Mouse (Mus musculus): ENCODE measurements around the gene Gm42906. TPM values are rescaled to one million over a fixed set of nuclear protein-coding genes. Genes with fewer than 3 reads are reported as not detected.

Gm42906 gene
- total RNA-seq, 2 experiments from 2014 or later: not detected

DNA sequence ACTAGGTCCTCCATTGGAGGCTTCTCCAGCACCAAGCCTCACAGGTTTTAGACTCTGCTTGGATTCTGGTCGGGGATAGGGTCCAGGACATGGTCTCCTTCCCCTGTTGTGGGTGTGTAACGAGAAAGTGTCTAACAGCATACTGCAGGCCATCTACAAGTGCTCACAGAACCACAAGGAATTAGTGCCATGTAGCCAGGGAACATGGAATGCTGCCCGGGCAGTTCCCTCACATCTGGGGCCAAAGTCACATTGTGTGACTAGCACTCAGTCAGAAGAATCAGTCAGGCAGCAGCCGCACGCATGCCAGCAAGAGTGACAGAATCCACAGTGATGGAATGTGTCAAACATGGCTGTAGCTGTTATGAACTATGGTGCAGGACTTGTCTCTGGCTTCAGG, 261.7 kb downstream of the Gm42906 start:
- no peak for DNase-seq (ENCODE audit: extremely low spot score in 1 of 2, low spot score in 1 of 2)

DNA sequence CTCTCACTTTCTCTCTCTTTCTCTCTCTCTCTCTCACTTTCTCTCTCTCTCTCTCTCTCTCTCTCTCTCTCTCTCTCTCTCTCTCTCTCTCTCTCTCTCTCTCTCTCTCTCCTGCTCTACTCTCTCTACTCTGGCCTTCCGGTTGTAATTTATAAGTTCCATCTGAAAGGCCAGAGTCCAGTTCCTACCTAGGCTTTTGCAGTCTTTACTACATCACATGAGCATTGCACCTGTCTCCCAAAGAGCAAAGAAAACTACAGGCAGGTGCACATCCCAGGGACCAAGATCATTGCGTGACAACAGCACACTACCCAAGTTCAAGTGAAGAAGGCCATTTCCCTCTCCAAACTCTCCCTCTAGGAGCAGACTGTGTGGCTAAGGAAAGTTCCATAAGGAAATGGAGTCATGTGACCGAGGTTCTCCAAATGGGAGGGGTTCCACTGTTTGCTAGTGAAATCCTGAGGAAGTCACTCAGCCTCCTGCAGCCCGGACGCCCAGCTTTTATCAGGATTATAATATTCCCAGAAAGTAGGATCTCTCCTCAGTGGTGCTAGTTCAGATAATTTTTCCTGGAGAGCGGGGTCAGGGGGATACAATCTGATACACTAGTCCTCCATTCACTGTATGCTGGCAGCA, 262.5 kb downstream of the Gm42906 start:
- DNase-seq (ENCODE audit: extremely low spot score in 1 of 2, low spot score in 1 of 2): no peak

DNA sequence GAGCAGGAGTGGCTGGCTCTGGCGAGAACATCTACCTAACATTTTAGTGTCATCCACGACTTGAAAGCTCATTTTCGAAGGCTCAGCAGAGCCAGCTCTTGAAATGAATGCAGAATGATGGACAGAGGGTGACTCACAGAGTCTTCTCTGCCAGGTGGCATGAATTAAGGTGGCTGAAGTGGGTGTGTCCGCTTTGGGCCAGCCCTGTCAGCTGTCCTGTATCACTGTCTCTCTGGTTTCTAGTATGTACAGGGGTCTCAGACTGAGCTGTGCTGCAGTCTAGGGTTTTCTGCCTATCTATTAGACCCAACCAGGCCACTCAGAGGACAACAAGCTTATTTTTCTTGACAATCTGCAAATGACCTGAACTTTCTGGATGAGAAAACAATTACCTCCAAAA, 263.1 kb downstream of the Gm42906 start:
- no peak for DNase-seq (ENCODE audit: extremely low spot score in 1 of 2, low spot score in 1 of 2)

GRCm38 (mm10) chr5:151162642-151163041, 265.3 kb downstream of the Gm42906 start:
- no peak for DNase-seq (ENCODE audit: extremely low spot score in 1 of 2, low spot score in 1 of 2)

DNA sequence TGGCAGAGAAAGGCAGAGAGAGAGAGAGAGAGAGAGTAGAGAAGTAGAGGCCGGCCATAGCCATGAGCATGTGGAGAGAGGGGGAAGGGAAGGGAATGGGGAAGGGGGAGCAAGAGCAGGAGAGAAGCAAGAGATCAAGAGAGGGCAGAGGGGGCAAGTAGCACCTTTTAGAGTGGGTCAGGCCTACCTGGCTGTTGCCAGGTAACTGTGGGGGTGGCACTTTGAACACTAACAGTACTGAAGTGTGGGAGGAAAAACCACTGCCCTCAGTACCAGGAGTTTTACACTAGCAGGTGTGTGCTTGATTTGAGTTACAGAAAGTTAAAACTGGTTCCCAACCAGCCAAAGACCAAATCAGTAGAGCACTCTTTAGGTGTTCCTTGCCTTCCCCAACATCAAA, 272.7 kb downstream of the Gm42906 start:
- DNase-seq (ENCODE audit: extremely low spot score in 1 of 2, low spot score in 1 of 2): no peak

DNA sequence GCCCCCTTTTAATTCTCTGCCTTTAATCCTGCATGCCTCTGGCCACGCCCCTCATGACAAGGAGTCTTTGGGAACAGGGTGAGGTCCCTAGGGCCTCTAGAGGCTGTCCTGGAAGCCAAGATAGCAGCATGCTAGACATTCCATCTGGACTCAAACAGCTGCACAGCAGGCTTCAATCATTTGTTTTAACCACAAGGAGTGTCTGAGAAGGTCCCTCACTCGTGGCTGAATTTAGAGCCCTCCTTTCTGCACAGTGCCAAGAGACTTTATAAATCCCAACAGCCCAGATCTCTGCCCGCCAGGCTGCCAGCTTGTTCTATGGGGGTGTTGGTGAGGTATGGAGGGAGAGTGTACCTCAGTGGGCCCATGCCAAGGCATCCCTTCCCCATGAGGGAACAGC, 273.2 kb downstream of the Gm42906 start:
- DNase-seq (ENCODE audit: extremely low spot score in 1 of 2, low spot score in 1 of 2): no peak

DNA sequence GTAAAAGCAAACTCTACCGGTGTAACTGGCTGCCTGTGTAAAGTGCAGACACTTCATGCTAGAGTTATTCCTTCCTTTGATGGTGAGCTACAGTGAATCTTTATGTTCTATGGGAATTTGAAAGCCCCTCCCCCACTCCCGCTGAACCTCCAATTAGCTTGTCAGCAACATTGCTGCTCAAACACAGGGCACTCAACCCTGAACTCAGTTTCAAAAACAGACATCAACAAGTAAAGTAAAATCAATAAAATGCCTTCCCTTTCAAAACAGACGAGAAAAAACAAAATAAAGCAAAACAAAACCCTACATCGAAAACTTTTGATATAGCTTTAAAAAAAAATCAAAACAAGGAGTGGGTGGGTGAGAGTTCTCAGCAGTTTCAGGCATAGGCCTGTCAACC, 273.9 kb downstream of the Gm42906 start:
- no peak for DNase-seq (ENCODE audit: extremely low spot score in 1 of 2, low spot score in 1 of 2)

DNA sequence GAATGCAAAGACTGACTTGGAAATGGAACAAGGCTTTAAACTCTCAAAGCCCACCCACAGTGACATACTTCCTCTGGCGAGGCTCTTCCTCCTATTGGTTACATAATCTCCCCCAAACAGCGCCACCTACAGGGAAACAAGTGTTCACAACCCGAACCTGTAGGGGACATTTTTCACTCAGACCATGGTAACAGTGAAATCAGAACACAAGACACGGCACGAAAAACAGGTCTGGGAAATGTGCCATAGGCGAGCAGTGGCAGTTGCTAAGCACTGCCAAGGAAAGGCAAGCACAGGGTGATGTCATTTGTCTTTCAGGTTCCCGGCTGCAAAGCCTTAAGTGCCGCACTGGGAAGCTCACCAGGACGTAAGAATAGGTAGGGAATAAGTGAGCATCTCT, 276.4 kb downstream of the Gm42906 start:
- DNase-seq (ENCODE audit: extremely low spot score in 1 of 2, low spot score in 1 of 2): no peak

- DNase-seq (ENCODE audit: extremely low spot score in 1 of 2, low spot score in 1 of 2): no peak
Measured at GRCm38 (mm10) chr5:151149509-151149908, 278.5 kb downstream of the Gm42906 start.

DNA sequence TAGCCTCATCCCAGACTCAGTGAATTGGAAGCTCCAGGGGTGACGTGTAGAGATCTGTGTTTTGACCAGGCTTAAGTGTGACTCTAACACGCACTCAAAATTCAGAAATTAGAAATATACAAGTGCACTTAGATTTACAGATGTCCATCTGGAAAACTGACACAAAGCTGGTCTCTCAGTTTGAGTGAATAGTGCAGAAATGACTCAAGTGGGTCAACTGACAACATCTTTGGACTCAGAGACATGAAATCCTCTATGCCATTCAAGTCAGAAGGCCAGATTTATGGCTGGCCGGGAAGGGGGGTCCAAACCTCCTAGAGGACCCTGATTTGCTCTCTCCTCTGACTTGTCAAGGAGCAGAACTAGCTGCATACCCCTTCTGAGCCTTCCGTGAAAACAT, 279.9 kb downstream of the Gm42906 start:
- DNase-seq (ENCODE audit: extremely low spot score in 1 of 2, low spot score in 1 of 2): no peak

DNA sequence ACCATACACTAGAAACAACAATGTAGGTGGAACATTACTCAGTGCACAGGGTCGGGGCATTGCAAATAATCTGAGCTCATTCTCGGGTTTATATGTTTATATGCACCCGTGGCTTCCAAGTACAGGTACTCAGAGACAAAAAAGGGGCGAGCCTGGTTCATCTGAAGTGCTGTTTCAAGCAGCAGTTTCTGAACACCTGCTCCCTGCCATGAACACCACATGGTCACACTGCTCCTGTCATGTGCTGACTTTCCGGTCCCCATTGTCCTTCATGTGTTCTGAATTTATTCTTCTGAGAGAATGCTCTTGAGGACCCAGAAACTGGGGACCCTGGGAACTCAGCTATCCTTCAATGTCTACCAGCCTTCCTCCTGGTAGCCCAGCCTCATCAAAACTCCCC, 282.2 kb downstream of the Gm42906 start:
- DNase-seq (ENCODE audit: extremely low spot score in 1 of 2, low spot score in 1 of 2): no peak

DNA sequence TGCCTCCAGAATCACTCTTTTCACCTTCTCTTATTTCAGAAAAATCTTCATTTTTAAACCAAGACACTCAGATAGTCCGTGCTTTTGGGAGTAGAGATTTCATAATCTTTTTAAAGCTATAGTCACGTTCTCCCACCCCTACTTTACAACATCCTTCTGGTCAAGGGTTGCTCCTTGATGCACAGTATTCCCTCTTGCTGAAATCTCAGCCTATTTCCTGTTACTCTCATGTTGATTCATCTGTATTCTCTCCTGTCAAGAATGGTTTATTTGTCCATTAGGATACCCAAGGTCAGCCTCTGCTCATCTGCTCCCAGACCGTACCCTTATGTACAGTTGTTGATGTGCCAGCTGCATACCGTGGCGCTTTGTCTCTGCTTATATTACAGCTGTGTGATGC, 284.0 kb downstream of the Gm42906 start:
- DNase-seq (ENCODE audit: extremely low spot score in 1 of 2, low spot score in 1 of 2): no peak

DNA sequence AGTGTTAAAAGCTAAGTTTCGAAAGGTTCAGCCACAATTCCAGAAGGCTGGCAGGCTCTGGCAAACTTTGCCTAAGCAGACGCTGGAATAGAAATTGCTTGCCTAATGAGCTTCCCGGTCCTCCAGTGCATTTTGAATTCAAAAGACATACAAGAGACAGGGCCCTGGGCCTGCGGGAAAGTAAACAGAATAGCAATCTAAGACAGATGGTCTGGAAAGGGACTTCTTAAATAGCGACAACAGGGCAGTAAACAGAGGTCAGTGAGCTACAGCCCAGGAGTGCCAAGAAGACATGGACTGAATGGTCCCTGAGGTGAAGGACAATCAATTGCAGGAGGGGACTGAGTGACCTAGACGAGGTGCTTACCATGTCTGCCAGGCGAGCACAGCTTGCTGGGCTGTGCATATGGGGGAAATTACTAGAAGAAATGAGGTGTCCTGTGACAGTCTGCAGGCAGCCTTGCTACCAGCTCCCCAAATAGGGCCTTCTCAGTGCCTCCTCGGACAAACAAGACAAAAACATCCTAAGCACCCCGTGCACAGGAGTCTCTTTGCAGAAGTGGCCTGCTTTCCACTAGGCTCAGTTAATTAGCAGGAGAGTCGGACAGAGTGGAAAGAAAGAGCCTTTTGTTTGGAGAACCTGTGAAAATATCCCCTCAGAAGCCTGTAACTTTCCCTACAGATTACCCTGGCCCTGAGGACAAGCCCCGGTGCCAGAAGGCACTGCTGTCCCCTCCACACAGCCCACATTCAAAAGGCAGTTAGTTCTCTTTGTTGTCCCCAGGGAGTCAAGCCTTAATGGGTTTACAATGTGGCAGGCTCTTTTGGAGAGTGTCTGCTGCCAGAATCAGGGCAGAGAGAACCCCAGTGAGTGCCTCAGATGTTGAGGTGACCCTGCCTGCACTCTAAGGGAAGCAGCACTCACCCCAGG, 285.0 kb downstream of the Gm42906 start:
- no peak for DNase-seq (ENCODE audit: extremely low spot score in 1 of 2, low spot score in 1 of 2)

- DNase-seq (ENCODE audit: extremely low spot score in 1 of 2, low spot score in 1 of 2): no peak
Measured at GRCm38 (mm10) chr5:151142241-151142640, 285.7 kb downstream of the Gm42906 start.

DNA sequence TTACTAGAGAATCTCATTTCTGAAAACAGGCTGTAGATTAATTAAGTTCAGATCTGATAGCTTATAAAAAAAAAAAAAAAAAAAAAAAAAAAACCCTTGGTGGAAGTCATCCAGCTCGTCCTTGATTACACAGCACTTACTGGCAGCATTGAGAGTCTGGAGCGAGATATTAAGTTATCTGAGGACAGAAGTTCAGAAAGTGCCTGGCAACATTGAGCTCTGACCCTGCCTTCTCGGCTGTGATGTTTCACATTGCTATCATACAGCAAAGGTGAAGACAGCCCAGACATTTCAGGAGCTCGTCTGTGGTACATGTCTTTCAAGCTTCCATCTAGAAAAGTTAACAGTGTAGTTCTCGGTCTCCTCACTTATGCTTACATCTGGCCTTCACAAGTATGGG, 290.1 kb downstream of the Gm42906 start:
- DNase-seq (ENCODE audit: extremely low spot score in 1 of 2, low spot score in 1 of 2): no peak

DNA sequence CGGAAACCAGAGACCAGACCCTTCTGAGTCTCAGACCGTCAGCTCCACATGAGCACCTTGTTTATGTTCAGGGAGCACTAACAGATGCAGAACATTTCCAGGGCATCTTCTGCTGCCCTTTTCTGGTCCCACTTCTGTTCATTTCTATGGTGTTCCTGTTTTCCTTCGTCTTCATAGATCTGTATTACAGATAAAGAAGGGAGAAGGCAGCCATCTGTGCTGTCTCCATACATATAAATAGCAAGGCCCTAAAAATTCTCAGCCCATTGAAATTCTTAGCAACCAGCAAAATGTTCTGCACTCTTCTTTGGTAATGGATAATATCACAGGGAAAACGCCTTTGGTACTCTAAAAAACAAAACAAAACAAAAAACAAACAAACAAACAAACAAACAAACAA, 290.7 kb downstream of the Gm42906 start:
- no peak for DNase-seq (ENCODE audit: extremely low spot score in 1 of 2, low spot score in 1 of 2)

- no peak for DNase-seq (ENCODE audit: extremely low spot score in 1 of 2, low spot score in 1 of 2)
Measured at GRCm38 (mm10) chr5:151135965-151136364, 292.0 kb downstream of the Gm42906 start.

- no peak for DNase-seq (ENCODE audit: extremely low spot score in 1 of 2, low spot score in 1 of 2)
Measured at GRCm38 (mm10) chr5:151135078-151135826, 292.7 kb downstream of the Gm42906 start.

GRCm38 (mm10) chr5:151134202-151134601, 293.8 kb downstream of the Gm42906 start:
- no peak for DNase-seq (ENCODE audit: extremely low spot score in 1 of 2, low spot score in 1 of 2)

DNA sequence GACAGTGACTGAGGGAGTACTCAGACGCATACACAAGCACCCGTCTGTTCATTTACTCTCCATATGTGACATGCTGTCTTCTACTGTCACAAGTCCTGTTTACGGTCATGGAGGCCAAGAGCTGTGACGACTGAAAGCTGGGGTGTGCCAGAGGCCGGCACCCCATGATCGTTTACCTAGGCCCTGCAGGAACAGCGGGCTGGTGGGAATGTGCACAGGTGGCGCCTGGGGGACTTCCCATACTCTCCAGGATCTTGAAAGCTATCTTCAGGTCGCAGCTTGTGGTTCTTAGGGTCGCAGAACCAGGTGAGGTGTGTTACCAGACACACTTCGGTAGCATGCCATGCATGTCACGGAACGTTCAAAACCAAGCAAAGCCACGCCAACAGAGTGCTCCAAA, 294.2 kb downstream of the Gm42906 start:
- no peak for DNase-seq (ENCODE audit: extremely low spot score in 1 of 2, low spot score in 1 of 2)

DNA sequence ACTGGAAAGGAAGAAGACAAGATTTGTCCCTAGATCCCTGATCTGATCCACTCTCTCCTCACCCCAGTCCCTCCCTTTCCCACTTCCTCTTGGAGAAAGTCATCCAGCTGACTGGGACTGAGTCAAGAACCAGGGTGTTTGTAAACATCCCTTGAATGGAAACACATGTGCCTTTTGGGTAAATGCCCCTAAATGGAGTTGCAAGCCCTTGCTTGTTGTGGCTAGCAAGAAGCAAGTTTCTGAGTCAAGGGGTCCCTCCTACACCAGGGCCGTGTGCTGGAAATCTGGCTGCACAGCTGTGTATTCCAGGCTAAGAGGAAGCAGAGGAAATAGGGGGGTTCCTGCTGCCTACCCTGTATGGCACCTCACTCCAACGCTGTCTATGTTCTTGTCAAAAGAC, 298.2 kb downstream of the Gm42906 start:
- no peak for DNase-seq (ENCODE audit: extremely low spot score in 1 of 2, low spot score in 1 of 2)

Data from layer of hippocampus, postnatal 25 days (tissue).